9 mouse cellular contexts compared by ENCODE assay signal in the genomic region with DNA sequence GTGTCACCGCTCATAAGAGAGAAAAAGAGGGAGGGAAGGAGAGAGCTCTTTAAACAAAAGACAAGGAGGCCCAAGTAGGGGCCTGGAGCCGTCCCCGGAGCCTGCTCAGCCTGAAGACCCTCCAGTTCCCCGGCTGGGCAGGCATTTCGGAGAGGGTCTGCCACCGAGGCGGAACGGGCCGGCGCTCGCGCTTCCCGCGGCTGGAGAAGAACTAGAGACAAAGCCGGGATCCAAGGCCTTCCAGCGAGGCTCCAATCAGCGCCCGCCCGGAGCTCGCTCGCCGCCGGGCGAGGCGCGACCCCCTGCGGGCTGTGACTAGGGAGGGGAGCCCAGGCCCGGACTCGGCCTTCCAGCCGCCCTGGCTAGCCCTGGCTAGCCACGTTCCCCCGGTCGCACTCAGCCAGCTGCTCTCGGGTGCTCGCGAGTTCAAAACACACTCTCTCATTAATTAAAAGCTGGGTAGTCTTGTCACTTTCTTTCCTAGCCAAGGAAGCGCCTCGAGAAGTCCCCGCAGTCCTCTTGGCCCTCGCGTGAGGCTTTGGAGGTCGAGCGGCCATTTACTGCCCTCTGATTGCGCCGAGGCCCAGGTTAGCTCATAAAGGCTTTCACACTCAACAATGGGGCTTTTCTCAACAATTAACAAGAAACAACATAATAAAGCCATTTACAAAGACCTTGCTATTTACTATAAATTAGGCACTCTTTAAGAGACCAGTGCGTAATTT. TPM values are rescaled to one million over a fixed set of nuclear protein-coding genes. Genes with fewer than 3 reads are reported as not detected.
DNase-seq lines count a peak whose midpoint lies in the region; ATAC-seq and TF ChIP-seq lines count a peak whose summit lies in the region.
"Had no signal": no experiment of that assay in that cellular context is flagged by ENCODE, and none has a peak within 500 bp of the region (broad histone marks: within the 10 kb centered on the region; RNA-seq: fewer than 3 reads in every experiment).

No protein-coding gene starts in this region.

- no peaks in the 10 kb centered on the region for H3K27me3 ChIP-seq in heart, embryonic 10.5 days (ENCODE audit: insufficient read depth, poor library complexity, severe bottlenecking)
- H3K27me3 ChIP-seq in heart, embryonic 15.5 days: no peaks in the 10 kb centered on the region
- H3K27me3 ChIP-seq in liver, embryonic 13.5 days: peaks cover 78% of the 10 kb centered on the region

- in situ Hi-C loops in ES-E14 (cut with MboI; ENCODE audit: low sequenced_read_pairs in 2 of 2, unreplicated experiment in 2 of 2): loop anchor here (5.0 to 25.0 kb wide), 4 partner anchors 568 to 1398 kb away; partner anchors contain the start of genes Bmi1 (in 1 of the 2), Ptf1a (in 1 of the 2) and Spag6 (in 1 of the 2)

- H3K36me3 ChIP-seq in heart, embryonic 10.5 days: no peaks in the 10 kb centered on the region
- H3K36me3 ChIP-seq in ES-E14 (ENCODE audit: control insufficient read depth, insufficient read depth, low read length, poor library complexity, severe bottlenecking): no peaks in the 10 kb centered on the region
- no peaks in the 10 kb centered on the region for H3K36me3 ChIP-seq in heart, embryonic 15.5 days
- H3K36me3 ChIP-seq in liver, embryonic 13.5 days: no peaks in the 10 kb centered on the region

- peak overlapping the region; percentile 66 for H3K4me2 ChIP-seq in heart, embryonic 15.5 days
- peak overlapping the region; percentile 50 for H3K4me2 ChIP-seq in liver, embryonic 13.5 days

- H3K9me3 ChIP-seq in heart, embryonic 10.5 days: no peaks in the 10 kb centered on the region
- no peaks in the 10 kb centered on the region for H3K9me3 ChIP-seq in ES-E14 (ENCODE audit: control insufficient read depth, insufficient read depth, low read depth, low read length)
- no peaks in the 10 kb centered on the region for H3K9me3 ChIP-seq in heart, embryonic 15.5 days (replicated peaks)
- no peaks in the 10 kb centered on the region for H3K9me3 ChIP-seq in liver, embryonic 13.5 days (replicated peaks)

- peaks cover 67% of the 10 kb centered on the region for H3K4me1 ChIP-seq in heart, embryonic 10.5 days
- no peaks in the 10 kb centered on the region for H3K4me1 ChIP-seq in ES-E14 (ENCODE audit: control insufficient read depth in 2 of 2, insufficient read depth in 2 of 2, low read length in 2 of 2, poor library complexity in 1 of 2)
- peaks cover 50% of the 10 kb centered on the region for H3K4me1 ChIP-seq in heart, embryonic 15.5 days (replicated peaks)
- H3K4me1 ChIP-seq in liver, embryonic 13.5 days (replicated peaks): peaks cover 17% of the 10 kb centered on the region

- H3K9ac ChIP-seq in ES-E14 (ENCODE audit: insufficient read depth, low read depth, low read length, poor library complexity, severe bottlenecking): peak overlapping the region; percentile 66; the same call in 1 of the 2 replicates
- peak overlapping the region; percentile 49 for H3K9ac ChIP-seq in heart, embryonic 15.5 days
- H3K9ac ChIP-seq in liver, embryonic 13.5 days: peak overlapping the region; percentile 51

- whole genome bisulfite sequencing in heart, embryonic 10.5 days: 5% methylated on average over 46 of the region's 46 CpGs
- WGBS in heart, embryonic 15.5 days: 17% methylated on average over 46 of the region's 46 CpGs
- 20% methylated on average over 46 of the region's 46 CpGs for WGBS in liver, embryonic 13.5 days (ENCODE audit: insufficient replicate concordance)

- DNase-seq in heart, embryonic 10.5 days (ENCODE audit: low spot score): peak; percentile 76
- DNase-seq in heart, adult 8-10 months (ENCODE audit: low spot score): no peak
- DNase-seq in ES-E14 (ENCODE audit: low read depth, low spot score) (peak; percentile 51), MN1 (ENCODE audit: low spot score) (no peak)
- no peak for DNase-seq in liver, embryonic 13.5 days
- peak; percentile 46 for DNase-seq in testis, postnatal 14 days (ENCODE audit: low spot score)

- 0 out of 2 replicates have a peak, but pooled peaks have one; percentile 45 for ATAC-seq in heart, embryonic 15.5 days (replicated peaks; ENCODE audit: insufficient number of reproducible peaks, insufficient read depth, low FRiP score, low read depth)
- ATAC-seq in liver, embryonic 13.5 days (ENCODE audit: low read depth): no peak
- no peak for ATAC-seq in activated CD4-positive, CD25-positive, alpha-beta regulatory T cell, adult 4 months

- peak overlapping the region; percentile 60 for H3K4me3 ChIP-seq in heart, embryonic 10.5 days
- peak overlapping the region; percentile 54 for H3K4me3 ChIP-seq in ES-E14 (ENCODE audit: insufficient read depth in 1 of 2, low read depth in 1 of 2, low read length in 2 of 2, poor library complexity in 1 of 2, severe bottlenecking in 1 of 2)
- peak overlapping the region; percentile 32 for H3K4me3 ChIP-seq in heart, embryonic 15.5 days
- peak overlapping the region; percentile 17; the same call in 1 of the 2 replicates for H3K4me3 ChIP-seq in liver, embryonic 13.5 days (replicated peaks)

- H3K27ac ChIP-seq in heart, embryonic 10.5 days: peak overlapping the region; percentile 100
- no peak overlapping the region; the same call in 1 of the 2 replicates for H3K27ac ChIP-seq in ES-E14 (ENCODE audit: insufficient read depth, low read depth, low read length, poor library complexity, severe bottlenecking)
- peak overlapping the region; percentile 52; the same call in 1 of the 2 replicates for H3K27ac ChIP-seq in heart, embryonic 15.5 days
- peak overlapping the region; percentile 70 for H3K27ac ChIP-seq in liver, embryonic 13.5 days

TF ChIP-seq in ES-E14, 5 proteins besides CTCF, POLR2A, EP300 and RAD21:
- TF ChIP-seq ZC3H11A (IDR thresholded peaks at IDR 0.05; ENCODE audit: borderline replicate concordance, low read depth, low read length): no peak
- no peak for TF ChIP-seq ZNF384 (IDR thresholded peaks at IDR 0.05; ENCODE audit: low read depth, low read length)
- TF ChIP-seq HCFC1 (IDR thresholded peaks at IDR 0.05; ENCODE audit: borderline replicate concordance, insufficient read depth, low read length): no peak
- TF ChIP-seq CHD2 (IDR thresholded peaks at IDR 0.05; ENCODE audit: low read depth, low read length): no peak
- no peak for TF ChIP-seq MAFK (IDR thresholded peaks at IDR 0.05; ENCODE audit: insufficient read depth, low read depth, low read length)
TF ChIP-seq in ES-E14: peak in this region for 0.

RNA-seq across cellular contexts. Expression of gene A930004D18Rik, which starts 2.2 kb away (rescaled TPM):
- 14.5 and 14.9 TPM in 2 replicates for polyA plus RNA-seq in heart, embryonic 10.5 days (2016; fragmentation: Nextera tagmentation; extraction: Ambion mirVana)
- 1 to 10 TPM; 3.5 to 7.3 (median 5.5) TPM for total RNA-seq in heart, adult 8-10 months (2022)
- 1.9 and 6.2 TPM in 2 replicates for total RNA-seq in ES-E14 (2012; rRNA removed)
- 11.6 and 13.2 TPM in 2 replicates for polyA plus RNA-seq in heart, embryonic 15.5 days (2015; fragmentation: Nextera tagmentation; extraction: Ambion mirVana)
- polyA plus RNA-seq in liver, embryonic 13.5 days (2015; fragmentation: Nextera tagmentation; extraction: Ambion mirVana): 1.2 and 1.6 TPM in 2 replicates
- polyA plus RNA-seq in activated CD4-positive, CD25-positive, alpha-beta regulatory T cell, adult 4 months (2017; shearing (Covaris generic)): 1 to 10 TPM; 2.3 to 2.9 TPM

RNA-seq across cellular contexts. Expression of gene Skida1, which starts 9.1 kb away (rescaled TPM):
- 6.7 and 9.4 TPM in 2 replicates for polyA plus RNA-seq in heart, embryonic 10.5 days (2016; fragmentation: Nextera tagmentation; extraction: Ambion mirVana)
- 1 to 10 TPM; 2.5 to 5.9 (median 3.7) TPM for total RNA-seq in heart, adult 8-10 months (2022)
- 0.63 and 2.6 TPM in 2 replicates for total RNA-seq in ES-E14 (2012; rRNA removed)
- polyA plus RNA-seq in heart, embryonic 15.5 days (2015; fragmentation: Nextera tagmentation; extraction: Ambion mirVana): 4.8 and 5.3 TPM in 2 replicates
- 0.47 and 0.95 TPM in 2 replicates for polyA plus RNA-seq in liver, embryonic 13.5 days (2015; fragmentation: Nextera tagmentation; extraction: Ambion mirVana)
- under 1 TPM; 0.25 to 0.48 TPM for polyA plus RNA-seq in activated CD4-positive, CD25-positive, alpha-beta regulatory T cell, adult 4 months (2017; shearing (Covaris generic))

RNA-seq across cellular contexts. Expression of gene Mllt10, which starts 15.3 kb away (rescaled TPM):
- polyA plus RNA-seq in heart, embryonic 10.5 days (2016; fragmentation: Nextera tagmentation; extraction: Ambion mirVana): 39.8 and 54.8 TPM in 2 replicates
- total RNA-seq in heart, adult 8-10 months (2022): 10 to 100 TPM; 25.1 to 41.8 (median 30.5) TPM
- 39.7 and 40.7 TPM in 2 replicates for total RNA-seq in ES-E14 (2012; rRNA removed)
- 35.1 and 36.0 TPM in 2 replicates for polyA plus RNA-seq in heart, embryonic 15.5 days (2015; fragmentation: Nextera tagmentation; extraction: Ambion mirVana)
- polyA plus RNA-seq in liver, embryonic 13.5 days (2015; fragmentation: Nextera tagmentation; extraction: Ambion mirVana): 29.1 and 34.3 TPM in 2 replicates
- polyA plus RNA-seq in activated CD4-positive, CD25-positive, alpha-beta regulatory T cell, adult 4 months (2017; shearing (Covaris generic)): 10 to 100 TPM; 34.0 to 36.9 TPM

RNA-seq across cellular contexts. Expression of gene H2al2a, which starts 43.0 kb away (rescaled TPM):
- not detected in 2 replicates for polyA plus RNA-seq in heart, embryonic 10.5 days (2016; fragmentation: Nextera tagmentation; extraction: Ambion mirVana)
- not detected for total RNA-seq in heart, adult 8-10 months (2022)
- total RNA-seq in ES-E14 (2012; rRNA removed): not detected in 2 replicates
- not detected in 2 replicates for polyA plus RNA-seq in heart, embryonic 15.5 days (2015; fragmentation: Nextera tagmentation; extraction: Ambion mirVana)
- polyA plus RNA-seq in liver, embryonic 13.5 days (2015; fragmentation: Nextera tagmentation; extraction: Ambion mirVana): not detected in 2 replicates
- polyA plus RNA-seq in activated CD4-positive, CD25-positive, alpha-beta regulatory T cell, adult 4 months (2017; shearing (Covaris generic)): not detected
- polyA plus RNA-seq: cortical plate, adult 2 months had no signal

Comparison
In these comparisons a context has a peak if more than half of its experiments do, and no peak if none do; other contexts are left out.
1. DNase-seq: peak in heart, embryonic 10.5 days (single experiment), ES-E14 (single experiment) and testis, postnatal 14 days (single experiment); none in heart, adult 8-10 months (single experiment), liver, embryonic 13.5 days (single experiment) and MN1 (single experiment).
2. Peak in every context shown above with its lines, with median percentiles within 50 percentile points of each other: H3K4me3 ChIP-seq and H3K9ac ChIP-seq.